In genomic region chr5:134101883-134102282, GRCm38 (mm10) we compare ENCODE assay signal across 8 mouse cellular contexts. TPM values are rescaled to one million over a fixed set of nuclear protein-coding genes. Genes with fewer than 3 reads are reported as not detected.
A peak's percentile ranks its signal among the peaks of the same experiment; 100 is the strongest.
DNase-seq lines count a peak whose midpoint lies in the region; ATAC-seq lines count a peak whose summit lies in the region.

No protein-coding gene starts in this region.

- no peak overlapping the region for H3K27ac ChIP-seq in midbrain, embryonic 10.5 days (replicated peaks)
- no peak overlapping the region for H3K27ac ChIP-seq in midbrain, embryonic 11.5 days (ENCODE audit: low read depth, low read length)
- H3K27ac ChIP-seq in forebrain, embryonic 13.5 days = no peak overlapping the region
- H3K27ac ChIP-seq in kidney, embryonic 15.5 days = peak overlapping the region; percentile 81
- no peak overlapping the region for H3K27ac ChIP-seq in neural tube, embryonic 13.5 days (replicated peaks)

- H3K4me2 ChIP-seq in midbrain, embryonic 11.5 days = no peak overlapping the region; the same call in 1 of the 2 replicates
- peak overlapping the region; percentile 83 for H3K4me2 ChIP-seq in forebrain, embryonic 13.5 days
- peak overlapping the region; percentile 91 for H3K4me2 ChIP-seq in kidney, embryonic 15.5 days
- peak overlapping the region; percentile 86 for H3K4me2 ChIP-seq in neural tube, embryonic 13.5 days

- H3K27me3 ChIP-seq in midbrain, embryonic 10.5 days (ENCODE audit: low read depth, poor library complexity, severe bottlenecking) = peaks cover 4% of the 10 kb centered on the region; the same call in 1 of the 2 replicates
- H3K27me3 ChIP-seq in midbrain, embryonic 11.5 days (ENCODE audit: control insufficient read depth, insufficient read depth, low read length) = no peaks in the 10 kb centered on the region
- no peaks in the 10 kb centered on the region for H3K27me3 ChIP-seq in forebrain, embryonic 13.5 days
- H3K27me3 ChIP-seq in kidney, embryonic 15.5 days = no peaks in the 10 kb centered on the region
- no peaks in the 10 kb centered on the region for H3K27me3 ChIP-seq in neural tube, embryonic 13.5 days

- peak overlapping the region; percentile 84; the same call in 1 of the 2 replicates for H3K4me3 ChIP-seq in midbrain, embryonic 10.5 days
- H3K4me3 ChIP-seq in midbrain, embryonic 11.5 days (ENCODE audit: low read depth, low read length) = no peak overlapping the region
- H3K4me3 ChIP-seq in forebrain, embryonic 13.5 days = peak overlapping the region; percentile 76
- peak overlapping the region; percentile 75; the same call in 1 of the 2 replicates for H3K4me3 ChIP-seq in kidney, embryonic 15.5 days (replicated peaks)
- H3K4me3 ChIP-seq in neural tube, embryonic 13.5 days = peak overlapping the region; percentile 85

- no peaks in the 10 kb centered on the region; the same call in 1 of the 2 replicates for H3K9me3 ChIP-seq in midbrain, embryonic 10.5 days (replicated peaks)
- H3K9me3 ChIP-seq in midbrain, embryonic 11.5 days (ENCODE audit: control insufficient read depth, low read length) = no peaks in the 10 kb centered on the region
- H3K9me3 ChIP-seq in forebrain, embryonic 13.5 days (replicated peaks) = no peaks in the 10 kb centered on the region
- H3K9me3 ChIP-seq in kidney, embryonic 15.5 days (replicated peaks) = no peaks in the 10 kb centered on the region
- H3K9me3 ChIP-seq in neural tube, embryonic 13.5 days = no peaks in the 10 kb centered on the region

- WGBS in midbrain, embryonic 10.5 days = 47% methylated on average over 5 of the region's 5 CpGs
- WGBS in midbrain, embryonic 11.5 days = 43% methylated on average over 5 of the region's 5 CpGs
- WGBS in forebrain, embryonic 13.5 days = 45% methylated on average over 5 of the region's 5 CpGs
- WGBS in kidney, embryonic 15.5 days = 23% methylated on average over 5 of the region's 5 CpGs
- 45% methylated on average over 5 of the region's 5 CpGs for WGBS in neural tube, embryonic 13.5 days

- H3K4me1 ChIP-seq in midbrain, embryonic 10.5 days = peaks cover 41% of the 10 kb centered on the region
- peaks cover 6% of the 10 kb centered on the region for H3K4me1 ChIP-seq in midbrain, embryonic 11.5 days (ENCODE audit: control insufficient read depth, insufficient read depth, low read length)
- H3K4me1 ChIP-seq in forebrain, embryonic 13.5 days = peaks cover 38% of the 10 kb centered on the region
- H3K4me1 ChIP-seq in kidney, embryonic 15.5 days = peaks cover 40% of the 10 kb centered on the region
- peaks cover 37% of the 10 kb centered on the region for H3K4me1 ChIP-seq in neural tube, embryonic 13.5 days (replicated peaks)

- no peak for DNase-seq in midbrain, embryonic 10.5 days (ENCODE audit: low spot score)
- no peak for DNase-seq in midbrain, embryonic 11.5 days (ENCODE audit: low spot score, missing footprints)
- DNase-seq in frontal cortex, postnatal 36 days (ENCODE audit: low spot score in 2 of 2) = no peak
- no peak for DNase-seq in spleen, postnatal 10 days (ENCODE audit: low spot score in 2 of 2)
- DNase-seq in liver = no peak

- peaks cover 18% of the 10 kb centered on the region for H3K36me3 ChIP-seq in midbrain, embryonic 10.5 days
- no peaks in the 10 kb centered on the region for H3K36me3 ChIP-seq in midbrain, embryonic 11.5 days (ENCODE audit: control insufficient read depth, insufficient read depth, low read length)
- peaks cover 23% of the 10 kb centered on the region for H3K36me3 ChIP-seq in forebrain, embryonic 13.5 days (ENCODE audit: poor library complexity, severe bottlenecking)
- H3K36me3 ChIP-seq in kidney, embryonic 15.5 days = peaks cover 13% of the 10 kb centered on the region; the same call in 1 of the 2 replicates
- H3K36me3 ChIP-seq in neural tube, embryonic 13.5 days = peaks cover 19% of the 10 kb centered on the region

- no peak overlapping the region for H3K9ac ChIP-seq in midbrain, embryonic 11.5 days (ENCODE audit: low read length)
- H3K9ac ChIP-seq in forebrain, embryonic 13.5 days = no peak overlapping the region; the same call in 1 of the 2 replicates
- H3K9ac ChIP-seq in kidney, embryonic 15.5 days = peak overlapping the region; percentile 21; the same call in 1 of the 2 replicates
- H3K9ac ChIP-seq in neural tube, embryonic 13.5 days = peak overlapping the region; percentile 94

- ATAC-seq in midbrain, embryonic 11.5 days (ENCODE audit: low FRiP score) = no peak
- ATAC-seq in forebrain, embryonic 13.5 days = no peak
- 0 out of 2 replicates have a peak, but pooled peaks have one; percentile 12 for ATAC-seq in kidney, embryonic 15.5 days (replicated peaks; ENCODE audit: low FRiP score)
- ATAC-seq in neural tube, embryonic 13.5 days (ENCODE audit: low read depth) = no peak

RNA-seq across cellular contexts. Expression of gene Castor2, which starts 2.4 kb away (rescaled TPM):
- polyA plus RNA-seq in midbrain, embryonic 10.5 days (2016; fragmentation: Nextera tagmentation; extraction: Ambion mirVana) = 10.1 and 12.8 TPM in 2 replicates
- 10.8 and 11.7 TPM in 2 replicates for polyA plus RNA-seq in midbrain, embryonic 11.5 days (2014; fragmentation: Nextera tagmentation; extraction: Ambion mirVana)
- polyA plus RNA-seq in forebrain, embryonic 13.5 days (2015; fragmentation: Nextera tagmentation; extraction: Ambion mirVana) = 22.6 and 24.1 TPM in 2 replicates
- 10.2 and 12.8 TPM in 2 replicates for polyA plus RNA-seq in kidney, embryonic 15.5 days (2015; fragmentation: Nextera tagmentation; extraction: Ambion mirVana)
- polyA plus RNA-seq in neural tube, embryonic 13.5 days (2015; fragmentation: Nextera tagmentation; extraction: Ambion mirVana) = 20.9 and 22.0 TPM in 2 replicates

Comparison
In these comparisons a context has a peak if more than half of its experiments do, and no peak if none do; other contexts are left out.
1. H3K9ac ChIP-seq: peak in kidney, embryonic 15.5 days (single experiment) and neural tube, embryonic 13.5 days (single experiment); none in midbrain, embryonic 11.5 days (single experiment) and forebrain, embryonic 13.5 days (single experiment).